Mouse (Mus musculus): ENCODE measurements at regions not wholly inside any gene's neighbourhood (a gene's known extent, or its start where the extent isn't known, plus 50 kb on each side); places are given as distances from the start of the nearest gene placed in this dataset.

- Histone ChIP-seq H3K4me3 (no peak overlapping the region), H3K27me3 (no peaks in the 10 kb centered on the region), H3K9ac (no peak overlapping the region), H3K4me2 (peak overlapping the region; percentile 47), H3K36me3 (no peaks in the 10 kb centered on the region), H3K4me1 (replicated peaks) (peaks cover 7% of the 10 kb centered on the region; the same call in 1 of the 2 replicates), H3K9me3 (no peaks in the 10 kb centered on the region), H3K27ac (replicated peaks) (peak overlapping the region; percentile 42; the same call in 1 of the 2 replicates)
- WGBS: 19% methylated on average over 9 of the region's 9 CpGs
- peak; percentile 79 for ATAC-seq (ENCODE audit: low FRiP score, low read depth)
These were observed 114.5 kb upstream of the Nr5a2 start for GRCm38 (mm10) chr1:137074787-137075186.

DNA sequence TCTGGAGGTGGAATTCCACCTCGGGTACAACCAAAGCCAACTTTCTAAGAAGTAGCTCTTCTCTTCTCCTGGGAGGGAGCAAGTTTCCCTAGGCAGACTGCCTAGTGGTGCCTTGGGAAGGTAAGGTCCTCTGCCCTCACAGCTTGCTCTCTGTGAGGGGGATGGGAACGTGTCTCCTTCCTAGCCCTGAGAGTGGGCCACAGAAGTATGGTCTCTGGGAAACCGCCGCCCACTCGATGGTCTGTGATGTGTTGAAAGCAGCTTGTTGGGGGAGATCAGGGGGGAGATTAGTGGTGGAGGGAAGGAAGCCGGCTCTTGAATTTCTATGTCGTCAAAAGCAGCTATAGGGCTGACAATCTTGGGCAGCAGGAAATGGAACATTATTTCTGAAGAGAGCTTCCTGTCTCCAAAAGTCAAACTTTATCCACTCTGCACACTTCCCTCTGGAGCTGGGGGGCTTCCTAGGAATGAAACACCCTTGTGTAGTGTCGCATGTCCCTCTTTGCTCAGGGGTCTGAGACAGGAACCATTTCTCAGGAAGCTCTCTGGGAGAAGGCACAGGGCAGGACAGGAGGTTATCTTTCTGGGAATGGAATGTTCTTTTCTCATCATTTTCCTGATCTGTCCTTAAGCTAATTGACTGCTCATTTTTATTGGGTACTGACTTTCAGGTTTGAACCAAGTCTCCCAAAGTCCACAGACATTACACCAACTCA, 113.8 kb upstream of the Nr5a2 start:
- no peak overlapping the region for H3K4me2 ChIP-seq
- no peak for ATAC-seq (ENCODE audit: low FRiP score, low read depth)
- 76% methylated on average over 8 of the region's 8 CpGs for WGBS
- H3K4me3 ChIP-seq: no peak overlapping the region
- no peaks in the 10 kb centered on the region for H3K27me3 ChIP-seq
- H3K4me1 ChIP-seq (replicated peaks): peaks cover 7% of the 10 kb centered on the region; the same call in 1 of the 2 replicates
- no peaks in the 10 kb centered on the region for H3K36me3 ChIP-seq
- no peak overlapping the region for H3K27ac ChIP-seq (replicated peaks)
- H3K9ac ChIP-seq: no peak overlapping the region
- no peaks in the 10 kb centered on the region for H3K9me3 ChIP-seq

DNA sequence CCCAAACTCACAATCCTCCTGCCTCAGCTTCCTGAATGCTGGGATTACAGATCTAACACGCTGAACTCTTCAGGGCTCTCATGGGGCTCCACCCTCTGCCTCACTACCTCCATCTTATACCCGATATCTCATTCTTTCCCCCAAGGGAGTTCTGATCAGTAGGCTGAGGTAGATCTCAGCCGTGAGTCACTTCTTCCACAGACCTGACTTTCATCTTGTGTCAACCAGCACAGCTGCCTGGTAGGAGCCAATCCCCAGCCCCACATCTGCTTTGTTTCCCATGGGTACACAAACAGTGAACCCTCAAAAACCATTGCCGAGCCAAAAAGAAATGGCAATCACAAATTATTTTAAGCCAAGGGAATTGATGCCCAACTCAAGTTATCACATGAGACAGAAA, 100.7 kb upstream of the Nr5a2 start:
- H3K4me1 ChIP-seq (replicated peaks): no peaks in the 10 kb centered on the region
- H3K4me3 ChIP-seq: no peak overlapping the region
- H3K9ac ChIP-seq: no peak overlapping the region
- 95% methylated on average over 4 of the region's 4 CpGs for WGBS
- ATAC-seq (ENCODE audit: low FRiP score, low read depth): no peak
- H3K9me3 ChIP-seq: no peaks in the 10 kb centered on the region
- no peak overlapping the region for H3K4me2 ChIP-seq
- no peaks in the 10 kb centered on the region for H3K27me3 ChIP-seq
- H3K27ac ChIP-seq (replicated peaks): no peak overlapping the region
- no peaks in the 10 kb centered on the region for H3K36me3 ChIP-seq

- no peaks in the 10 kb centered on the region for H3K36me3 ChIP-seq
- H3K9ac ChIP-seq: no peak overlapping the region
- H3K4me1 ChIP-seq (replicated peaks): no peaks in the 10 kb centered on the region
- H3K4me2 ChIP-seq: no peak overlapping the region
- H3K27ac ChIP-seq (replicated peaks): no peak overlapping the region
- ATAC-seq (ENCODE audit: low FRiP score, low read depth): no peak
- no peaks in the 10 kb centered on the region for H3K27me3 ChIP-seq
- no peak overlapping the region for H3K4me3 ChIP-seq
- H3K9me3 ChIP-seq: no peaks in the 10 kb centered on the region
These were observed 92.9 kb upstream of the Nr5a2 start for GRCm38 (mm10) chr1:137053134-137053533.

DNA sequence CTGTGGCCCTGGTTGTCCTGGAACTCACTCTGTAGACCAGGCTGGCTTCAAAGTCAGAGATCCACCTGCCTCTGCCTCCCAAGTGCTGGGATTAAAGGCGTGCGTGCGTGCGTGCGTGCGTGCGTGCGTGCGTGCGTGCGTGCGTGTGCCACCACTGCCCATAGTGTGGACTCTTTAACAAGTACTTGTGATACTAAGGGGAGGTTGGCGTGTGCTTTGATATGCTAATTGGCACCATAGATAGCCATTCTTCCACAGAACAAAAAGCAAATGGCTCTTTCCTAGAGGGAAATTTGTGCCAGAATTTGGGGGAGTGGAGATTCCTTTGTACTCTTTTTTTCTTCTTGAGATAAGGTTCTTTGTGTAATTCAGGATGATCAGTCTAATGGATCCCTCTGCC, 91.3 kb upstream of the Nr5a2 start:
- H3K4me3 ChIP-seq: no peak overlapping the region
- no peaks in the 10 kb centered on the region for H3K4me1 ChIP-seq (replicated peaks)
- no peak for ATAC-seq (ENCODE audit: low FRiP score, low read depth)
- no peaks in the 10 kb centered on the region for H3K36me3 ChIP-seq
- H3K27ac ChIP-seq (replicated peaks): no peak overlapping the region
- H3K9me3 ChIP-seq: no peaks in the 10 kb centered on the region
- H3K9ac ChIP-seq: no peak overlapping the region
- H3K4me2 ChIP-seq: no peak overlapping the region
- 85% methylated on average over 13 of the region's 13 CpGs for WGBS
- H3K27me3 ChIP-seq: no peaks in the 10 kb centered on the region

DNA sequence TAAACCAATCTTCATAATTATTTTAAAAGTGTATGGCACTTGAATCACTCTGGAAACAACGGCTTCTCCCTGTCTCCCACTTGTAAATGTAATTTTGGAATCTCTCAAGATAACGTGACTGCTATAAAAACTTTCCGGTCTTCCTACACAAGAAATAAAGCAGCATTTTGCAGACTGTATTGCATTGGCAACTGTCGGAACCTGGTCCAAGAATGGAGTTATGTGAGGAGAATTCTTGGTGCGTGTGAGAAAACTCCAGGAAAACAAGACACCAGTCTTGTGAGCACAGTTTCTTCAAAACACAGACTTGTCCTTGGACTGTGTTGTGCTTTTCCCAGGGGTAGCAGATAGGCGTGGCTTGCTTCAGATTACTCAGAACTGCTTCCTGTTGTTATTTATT, 83.8 kb upstream of the Nr5a2 start:
- Histone ChIP-seq H3K9me3 (no peaks in the 10 kb centered on the region), H3K36me3 (no peaks in the 10 kb centered on the region), H3K4me1 (replicated peaks) (no peaks in the 10 kb centered on the region), H3K9ac (no peak overlapping the region), H3K4me3 (no peak overlapping the region), H3K27ac (replicated peaks) (no peak overlapping the region), H3K4me2 (no peak overlapping the region), H3K27me3 (no peaks in the 10 kb centered on the region)
- no peak for ATAC-seq (ENCODE audit: low FRiP score, low read depth)
- WGBS: 94% methylated on average over 6 of the region's 6 CpGs

DNA sequence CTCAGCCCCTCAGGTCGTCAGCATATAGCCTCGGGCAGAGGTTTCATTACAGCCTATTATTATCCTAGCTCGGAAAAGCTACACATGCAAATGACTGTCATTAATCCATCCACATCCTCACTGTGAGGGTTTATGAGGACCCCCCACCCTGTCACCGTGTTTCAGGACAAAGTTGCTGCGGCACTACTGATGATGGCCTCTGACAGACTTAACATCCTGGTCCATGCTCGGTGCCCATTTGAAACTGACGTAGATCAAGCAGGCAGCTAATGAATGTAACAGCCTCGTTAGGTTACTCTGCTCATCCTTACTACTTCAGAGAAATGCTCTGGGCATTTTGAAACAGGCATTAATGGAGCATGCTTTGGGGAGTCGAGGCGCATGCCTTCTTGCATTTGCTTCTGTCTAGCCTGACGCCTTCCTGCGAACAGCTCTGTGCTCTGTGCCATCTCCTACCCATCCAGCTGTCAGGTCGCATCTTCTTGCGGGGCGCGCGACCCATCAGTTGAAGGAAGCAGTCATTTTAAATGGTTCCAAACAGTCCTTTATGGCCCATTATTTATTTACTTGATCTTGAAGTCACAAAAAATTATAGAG, 82.3 kb upstream of the Nr5a2 start:
- Histone ChIP-seq H3K9me3 (no peaks in the 10 kb centered on the region), H3K27ac (replicated peaks) (no peak overlapping the region), H3K27me3 (no peaks in the 10 kb centered on the region), H3K4me2 (no peak overlapping the region), H3K36me3 (no peaks in the 10 kb centered on the region), H3K4me3 (no peak overlapping the region), H3K9ac (no peak overlapping the region), H3K4me1 (replicated peaks) (no peaks in the 10 kb centered on the region)
- WGBS: 77% methylated on average over 17 of the region's 17 CpGs
- no peak for ATAC-seq (ENCODE audit: low FRiP score, low read depth)

GRCm38 (mm10) chr1:137040898-137041297, 80.7 kb upstream of the Nr5a2 start:
- H3K9me3 ChIP-seq: no peaks in the 10 kb centered on the region
- H3K36me3 ChIP-seq: no peaks in the 10 kb centered on the region
- no peak for ATAC-seq (ENCODE audit: low FRiP score, low read depth)
- H3K27ac ChIP-seq (replicated peaks): no peak overlapping the region
- H3K9ac ChIP-seq: no peak overlapping the region
- H3K4me1 ChIP-seq (replicated peaks): no peaks in the 10 kb centered on the region
- H3K4me2 ChIP-seq: no peak overlapping the region
- WGBS: 74% methylated on average over 8 of the region's 8 CpGs
- H3K4me3 ChIP-seq: no peak overlapping the region
- H3K27me3 ChIP-seq: no peaks in the 10 kb centered on the region

GRCm38 (mm10) chr1:137034586-137034985, 74.3 kb upstream of the Nr5a2 start:
- Histone ChIP-seq H3K9ac (no peak overlapping the region), H3K9me3 (no peaks in the 10 kb centered on the region), H3K4me3 (no peak overlapping the region), H3K27ac (replicated peaks) (no peak overlapping the region), H3K4me2 (no peak overlapping the region), H3K4me1 (replicated peaks) (no peaks in the 10 kb centered on the region), H3K27me3 (no peaks in the 10 kb centered on the region), H3K36me3 (no peaks in the 10 kb centered on the region)
- ATAC-seq (ENCODE audit: low FRiP score, low read depth): no peak
- 94% methylated on average over 6 of the region's 6 CpGs for WGBS

GRCm38 (mm10) chr1:137033679-137034078, 73.4 kb upstream of the Nr5a2 start:
- Histone ChIP-seq H3K4me3 (no peak overlapping the region), H3K27ac (replicated peaks) (no peak overlapping the region), H3K9ac (no peak overlapping the region), H3K27me3 (no peaks in the 10 kb centered on the region), H3K4me1 (replicated peaks) (no peaks in the 10 kb centered on the region), H3K4me2 (no peak overlapping the region), H3K36me3 (no peaks in the 10 kb centered on the region), H3K9me3 (no peaks in the 10 kb centered on the region)
- WGBS: 77% methylated on average over 5 of the region's 5 CpGs
- ATAC-seq (ENCODE audit: low FRiP score, low read depth): no peak

DNA sequence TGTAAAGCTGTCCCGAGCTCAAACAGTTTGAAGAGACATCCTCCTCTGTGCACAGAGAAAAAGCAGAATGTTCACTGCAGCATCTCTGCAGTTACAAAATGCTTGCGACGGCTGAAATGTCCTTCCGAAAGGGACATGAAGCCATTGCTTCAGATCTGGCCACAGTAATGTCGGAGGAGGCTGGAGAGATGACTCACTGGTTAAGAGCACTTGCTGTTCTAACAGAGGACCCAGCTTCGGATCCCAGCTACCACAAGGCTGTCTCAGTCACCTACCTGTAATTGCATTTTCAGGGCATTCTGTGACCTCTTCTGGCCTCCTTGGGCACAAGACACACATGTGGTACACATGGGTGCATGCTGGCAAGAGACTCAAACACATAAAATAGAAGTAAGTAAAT, 63.5 kb upstream of the Nr5a2 start:
- Histone ChIP-seq H3K4me1 (replicated peaks) (no peaks in the 10 kb centered on the region), H3K4me3 (no peak overlapping the region), H3K9ac (no peak overlapping the region), H3K36me3 (no peaks in the 10 kb centered on the region), H3K27ac (replicated peaks) (no peak overlapping the region), H3K4me2 (no peak overlapping the region), H3K27me3 (no peaks in the 10 kb centered on the region), H3K9me3 (no peaks in the 10 kb centered on the region)
- no peak for ATAC-seq (ENCODE audit: low FRiP score, low read depth)
- WGBS: 90% methylated on average over 6 of the region's 6 CpGs

- no peak for ATAC-seq (ENCODE audit: low FRiP score, low read depth)
- 88% methylated on average over 1 of the region's 1 CpGs for WGBS
- no peaks in the 10 kb centered on the region for H3K9me3 ChIP-seq
- H3K9ac ChIP-seq: no peak overlapping the region
- no peaks in the 10 kb centered on the region for H3K27me3 ChIP-seq
- H3K4me1 ChIP-seq (replicated peaks): no peaks in the 10 kb centered on the region
- H3K4me3 ChIP-seq: no peak overlapping the region
- no peak overlapping the region for H3K27ac ChIP-seq (replicated peaks)
- H3K4me2 ChIP-seq: no peak overlapping the region
- H3K36me3 ChIP-seq: no peaks in the 10 kb centered on the region
These were observed 60.3 kb upstream of the Nr5a2 start for GRCm38 (mm10) chr1:137020528-137020927.

GRCm38 (mm10) chr1:137017642-137018041, 57.4 kb upstream of the Nr5a2 start:
- H3K9ac ChIP-seq: no peak overlapping the region
- no peaks in the 10 kb centered on the region for H3K4me1 ChIP-seq (replicated peaks)
- H3K4me3 ChIP-seq: no peak overlapping the region
- 87% methylated on average over 5 of the region's 5 CpGs for WGBS
- no peaks in the 10 kb centered on the region for H3K36me3 ChIP-seq
- no peak for ATAC-seq (ENCODE audit: low FRiP score, low read depth)
- H3K9me3 ChIP-seq: no peaks in the 10 kb centered on the region
- no peaks in the 10 kb centered on the region for H3K27me3 ChIP-seq
- no peak overlapping the region for H3K4me2 ChIP-seq
- no peak overlapping the region for H3K27ac ChIP-seq (replicated peaks)
